Mouse (Mus musculus) olfactory bulb, adult 2 months (tissue): ENCODE data around the gene Nr2f1. TPM values are rescaled to one million over a fixed set of nuclear protein-coding genes. Genes with fewer than 3 reads are reported as not detected.

Experiments used
- H3K27ac ChIP-seq: fragments of 200-500 bp; 2 replicates; pipeline ENCODE4 v1.5.1; 2012; ENCODE audit warnings: low read depth, low read length; ENCODE audit not compliant: insufficient read depth
- H3K4me1 ChIP-seq: fragments of 200-500 bp; 2 replicates; pipeline ENCODE4 v1.6.1; 2012; ENCODE audit warnings: low read length; ENCODE audit not compliant: control insufficient read depth, insufficient read depth
- H3K4me3 ChIP-seq: fragments of 200-500 bp; 2 replicates; pipeline ENCODE4 v1.5.1; 2012; ENCODE audit warnings: mild to moderate bottlenecking, low read depth, low read length, moderate library complexity; ENCODE audit not compliant: insufficient read depth
- CTCF ChIP-seq: fragments of 200-500 bp; IDR thresholded peaks from 2 replicates; pipeline ENCODE4 v1.5.1; 2012; ENCODE audit warnings: low read depth, mild to moderate bottlenecking, low read length, moderate library complexity; ENCODE audit not compliant: insufficient read depth
- POLR2A ChIP-seq: fragments of 200-500 bp; IDR thresholded peaks from 2 replicates; pipeline ENCODE4 v1.6.1; 2012; ENCODE audit warnings: mild to moderate bottlenecking, low read depth, low read length, moderate library complexity; ENCODE audit not compliant: insufficient read depth
- WGBS: fragments of 180-500 bp; shearing (Covaris S2); methylation state at CpG from one replicate; pipeline ENCODE4 v1.1.7; 2018; 5-methylcytosine and 5-hydroxymethylcytosine counted together
- polyA plus RNA-seq: library from polyadenylated mRNA; stranded (reverse); fragments of >200 nt; gene quantifications from 2 replicates; pipeline ENCODE4 v1.2.4, GENCODE M21; 2012; ENCODE audit warnings: low replicate concordance; ENCODE audit not compliant: missing spikeins, insufficient read depth, insufficient read length

Nr2f1 gene
- polyA plus RNA-seq, 1 experiment, result not detected

- WGBS, result 3% methylated on average over 22 of the region's 22 CpGs
- TF ChIP-seq POLR2A (no peak), CTCF (no peak)
- 0 out of 2 replicates have a peak overlapping the region, but pooled peaks have one; percentile 3 for H3K27ac ChIP-seq
- peaks cover 12% of the 10 kb centered on the region for H3K4me1 ChIP-seq
- peak overlapping the region; percentile 78 for H3K4me3 ChIP-seq
Observed at GRCm38 (mm10) chr13:78201871-78202565, 2.5 kb upstream of the Nr2f1 start.

DNA sequence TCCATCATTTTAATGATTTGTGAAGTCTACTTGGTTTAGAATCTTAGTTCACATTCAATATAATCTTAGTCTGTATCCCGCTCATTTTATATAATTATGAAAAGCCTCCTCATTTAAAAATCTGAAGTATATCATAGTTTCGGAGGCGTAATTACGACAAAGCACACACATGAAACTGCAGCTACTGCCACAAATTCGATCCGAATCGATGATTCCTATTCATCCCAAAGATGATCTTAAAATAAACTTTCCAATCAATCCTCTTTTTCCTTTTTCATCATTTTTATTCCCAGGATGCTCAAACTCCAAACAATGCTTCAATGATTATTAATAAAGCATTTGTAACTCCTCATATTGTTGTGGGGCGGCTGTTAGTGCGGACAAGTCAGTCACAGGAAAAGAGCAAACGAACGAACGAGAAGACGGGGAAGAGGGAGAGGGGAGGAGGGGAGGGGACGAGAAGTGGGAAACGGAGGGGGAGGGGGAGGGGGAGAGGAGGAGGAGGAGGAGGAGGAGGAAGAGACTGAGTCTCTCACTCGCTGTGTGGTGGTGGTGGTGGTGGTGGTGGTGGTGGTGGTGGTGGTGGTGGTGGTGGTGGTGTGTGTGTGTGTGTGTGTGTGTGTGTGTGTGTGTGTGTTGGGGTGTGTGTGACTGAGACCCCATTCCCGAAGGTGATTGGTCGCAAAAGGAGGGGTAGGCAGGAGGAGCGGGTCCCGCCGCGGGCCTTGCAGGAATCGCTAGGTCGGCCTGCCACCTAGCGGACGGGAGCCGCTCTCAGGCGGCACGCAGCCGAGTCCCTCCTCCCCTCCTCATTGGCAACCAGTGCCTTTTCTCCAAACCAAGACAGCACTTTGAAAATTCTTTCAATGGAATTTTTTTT lies 1.7 kb upstream of the Nr2f1 start:
- WGBS, result 2% methylated on average over 29 of the region's 30 CpGs
- H3K4me1 ChIP-seq, result peaks cover 12% of the 10 kb centered on the region
- no peak overlapping the region for H3K27ac ChIP-seq
- TF ChIP-seq POLR2A, result no peak
- TF ChIP-seq CTCF, result peak; percentile 62
- H3K4me3 ChIP-seq, result peak overlapping the region; percentile 43

DNA sequence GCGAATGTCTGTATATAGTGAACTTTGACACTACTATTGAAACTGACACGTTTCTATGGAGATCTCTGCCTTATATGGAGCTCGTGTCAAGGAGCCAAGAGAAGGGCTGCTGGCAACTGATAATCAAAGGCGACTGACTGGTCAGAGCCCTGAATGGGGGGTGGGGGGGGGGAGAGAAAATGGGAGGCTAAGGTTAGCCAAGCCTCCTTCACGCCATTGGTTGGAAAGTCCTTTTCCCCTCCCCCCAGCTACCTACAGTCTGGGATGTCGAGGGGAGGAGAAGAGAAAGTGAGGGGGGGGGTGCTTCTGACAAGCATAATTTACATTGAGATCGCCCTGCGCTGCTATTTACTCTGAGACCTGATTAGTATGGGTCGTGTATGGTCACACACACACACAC lies 850 bp upstream of the Nr2f1 start:
- TF ChIP-seq POLR2A, result no peak
- peak overlapping the region; percentile 43 for H3K4me3 ChIP-seq
- H3K27ac ChIP-seq, result 0 out of 2 replicates have a peak overlapping the region, but pooled peaks have one; percentile 13
- WGBS, result 0% methylated on average over 9 of the region's 9 CpGs
- peaks cover 12% of the 10 kb centered on the region for H3K4me1 ChIP-seq

DNA sequence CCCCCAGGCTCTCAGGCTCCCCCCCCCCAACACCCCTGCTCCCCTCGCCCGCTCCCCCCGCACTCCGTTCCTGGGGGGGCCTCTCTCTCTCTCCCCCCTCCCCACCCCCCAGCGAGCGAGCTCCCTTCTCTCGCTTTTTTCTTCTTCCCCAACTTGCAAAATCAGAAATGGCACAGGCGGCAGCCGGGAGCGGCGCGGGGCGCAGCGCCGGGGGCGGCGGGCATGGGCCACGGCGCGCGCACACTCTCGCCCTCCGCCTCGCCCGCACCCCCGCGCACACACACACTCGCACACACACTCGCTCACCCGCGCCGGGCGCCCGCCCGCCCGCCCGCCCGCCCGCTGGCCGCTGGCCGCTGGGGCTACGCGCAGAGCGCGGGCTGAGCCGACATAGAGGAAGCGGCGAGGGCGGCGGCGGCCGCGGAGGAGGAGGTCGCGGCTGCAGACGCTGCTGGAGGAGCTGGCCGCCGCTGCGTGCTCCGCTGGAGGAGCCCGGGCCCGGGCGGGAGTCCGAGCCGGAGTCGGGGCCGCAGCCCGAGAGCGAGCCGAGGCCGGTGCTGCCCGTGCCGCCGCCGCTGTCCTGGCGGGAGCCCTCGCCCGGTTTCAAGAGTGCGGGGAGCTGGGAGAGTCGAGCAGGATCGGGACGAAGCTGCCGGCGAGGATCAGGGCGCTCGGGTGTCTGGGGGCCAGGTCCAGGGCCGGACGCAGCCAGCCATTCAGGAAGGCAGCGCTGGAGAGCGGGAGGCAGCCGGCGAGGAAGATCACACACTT lies 501 bp downstream of the Nr2f1 start:
- Histone ChIP-seq H3K4me3 (peak overlapping the region; percentile 80), H3K4me1 (peaks cover 18% of the 10 kb centered on the region), H3K27ac (peak overlapping the region; percentile 53)
- WGBS, result under 1% methylated on average over 77 of the region's 92 CpGs
- no peak for TF ChIP-seq POLR2A
- TF ChIP-seq CTCF, result no peak

GRCm38 (mm10) chr13:78198391-78198870 lies 1.1 kb downstream of the Nr2f1 start:
- 0% methylated on average over 35 of the region's 63 CpGs for WGBS
- Histone ChIP-seq H3K4me1 (peaks cover 18% of the 10 kb centered on the region), H3K4me3 (peak overlapping the region; percentile 80), H3K27ac (peak overlapping the region; percentile 90)
- TF ChIP-seq POLR2A (no peak), CTCF (no peak)

DNA sequence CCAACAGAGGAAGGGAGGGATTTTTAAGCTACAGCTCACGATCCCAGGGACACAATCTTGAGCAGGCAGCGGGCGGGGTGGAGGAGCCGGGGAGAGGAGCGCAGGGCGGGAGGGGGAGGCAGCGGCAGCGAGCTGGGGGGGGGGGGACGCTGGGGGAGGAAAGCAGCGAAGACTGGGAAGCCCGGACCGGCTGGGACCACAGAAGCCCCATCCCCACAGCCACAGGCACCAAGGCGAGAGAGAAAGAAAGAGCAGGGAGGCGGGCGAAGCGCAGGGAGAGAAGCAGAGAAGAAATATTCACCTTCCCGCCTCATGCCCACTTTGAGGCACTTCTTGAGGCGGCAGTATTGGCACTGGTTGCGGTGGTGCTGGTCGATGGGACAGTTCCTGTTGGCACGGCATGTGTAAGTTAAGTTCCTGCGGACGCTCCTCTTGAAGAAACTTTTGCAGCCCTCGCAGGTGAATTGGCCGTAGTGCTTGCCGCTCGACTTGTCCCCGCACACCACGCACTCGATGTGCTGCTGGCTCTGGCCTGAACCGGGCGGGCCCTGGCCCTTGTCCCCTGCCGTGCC lies 1.7 kb downstream of the Nr2f1 start:
- peaks cover 15% of the 10 kb centered on the region for H3K4me1 ChIP-seq
- H3K4me3 ChIP-seq, result peak overlapping the region; percentile 80
- under 1% methylated on average over 31 of the region's 33 CpGs for WGBS
- peak overlapping the region; percentile 90 for H3K27ac ChIP-seq
- TF ChIP-seq POLR2A (no peak), CTCF (no peak)

- no peak for TF ChIP-seq POLR2A
- TF ChIP-seq CTCF, result no peak
- H3K4me3 ChIP-seq, result peak overlapping the region; percentile 80
- peaks cover 14% of the 10 kb centered on the region for H3K4me1 ChIP-seq
- H3K27ac ChIP-seq, result peak overlapping the region; percentile 86
- WGBS, result 4% methylated on average over 9 of the region's 9 CpGs
Observed at GRCm38 (mm10) chr13:78197286-78197818, 2.2 kb downstream of the Nr2f1 start.

DNA sequence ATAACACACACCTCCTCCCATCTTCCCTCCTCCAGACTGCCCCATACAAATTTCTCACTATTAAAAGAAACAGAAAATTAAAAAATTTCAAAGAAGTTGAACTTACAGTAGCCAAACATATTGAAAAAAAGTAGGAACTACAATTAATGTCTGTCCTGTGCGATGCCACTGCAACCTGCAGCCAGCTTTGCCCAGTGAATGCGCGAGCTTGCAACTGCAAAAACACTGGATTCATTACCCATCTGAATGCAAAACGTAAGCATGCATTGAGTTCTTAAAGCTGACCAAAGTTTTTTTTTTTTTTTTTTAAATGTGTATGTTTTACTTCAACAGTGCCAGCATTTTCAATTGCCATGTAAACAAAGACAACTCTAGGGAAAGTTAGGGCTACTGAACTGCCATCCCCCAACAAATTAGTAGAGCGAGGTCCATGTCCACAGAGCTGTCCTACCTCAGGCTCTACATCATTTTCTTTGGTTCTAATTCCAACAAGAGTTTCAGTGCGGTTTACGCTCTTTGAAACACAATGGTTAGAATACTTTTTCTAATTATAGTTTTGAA lies 3.2 kb downstream of the Nr2f1 start:
- WGBS, result 29% methylated on average over 7 of the region's 7 CpGs
- H3K27ac ChIP-seq, result no peak overlapping the region
- H3K4me1 ChIP-seq, result peaks cover 14% of the 10 kb centered on the region
- H3K4me3 ChIP-seq, result no peak overlapping the region
- no peak for TF ChIP-seq CTCF
- no peak for TF ChIP-seq POLR2A
